Mouse (Mus musculus): Measurements from ENCODE around the gene Fmn2. TPM values are rescaled to one million over a fixed set of nuclear protein-coding genes. Genes with fewer than 3 reads are reported as not detected.

Fmn2 gene
- polyA plus RNA-seq, 1 experiment from 2014 or later, result 0.26 TPM

DNA sequence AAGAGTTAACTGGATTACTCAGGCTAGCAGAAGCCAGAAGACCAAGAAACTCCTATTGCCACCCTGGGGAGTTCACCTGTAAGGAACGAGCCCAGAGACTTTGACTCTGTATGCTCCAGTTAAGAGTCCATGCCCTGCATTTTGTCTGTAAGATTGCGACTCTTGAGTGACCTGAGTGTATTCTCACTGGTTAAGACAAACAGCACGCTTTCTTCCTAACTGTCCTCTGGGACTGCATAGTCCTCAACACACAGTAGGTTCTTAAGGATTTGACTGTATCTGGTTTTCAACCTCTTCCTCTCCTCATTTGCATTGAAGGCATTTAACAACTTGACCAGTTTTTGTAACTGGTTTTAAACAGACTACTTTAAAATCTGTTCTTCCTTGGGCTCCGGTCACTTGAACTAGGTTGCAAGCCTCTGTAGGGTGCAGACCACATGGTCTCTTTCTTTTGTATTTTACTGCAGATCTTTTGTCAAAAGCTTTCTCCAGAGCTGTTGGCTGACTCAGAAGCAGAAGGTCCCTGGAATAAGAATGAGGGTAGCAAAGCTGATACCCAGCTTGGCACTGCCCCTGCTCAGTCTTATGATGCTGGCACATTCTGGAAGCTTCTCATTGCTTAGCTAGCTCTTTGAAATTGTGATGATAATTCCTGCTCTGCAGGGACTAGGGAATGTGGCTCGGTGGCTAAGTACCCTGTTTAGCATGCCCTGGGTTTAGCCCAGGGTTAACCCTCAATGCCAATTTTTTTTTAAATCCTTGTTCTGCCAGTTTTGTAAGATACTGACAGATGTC lies 20.5 kb downstream of the Fmn2 start:
- H3K27me3 ChIP-seq (replicated peaks; ENCODE audit: insufficient read depth, low read length), result no peaks in the 10 kb centered on the region
- no peak overlapping the region for H3K4me2 ChIP-seq (replicated peaks; ENCODE audit: low read depth, low read length)
- no peak overlapping the region for H3K4me3 ChIP-seq (ENCODE audit: low read depth, low read length)
- H3K9ac ChIP-seq (replicated peaks; ENCODE audit: low read depth), result no peak overlapping the region
- no peak overlapping the region for H3K27ac ChIP-seq (ENCODE audit: low read length)
- H3K36me3 ChIP-seq (ENCODE audit: insufficient read depth, low read length), result no peaks in the 10 kb centered on the region
- no peak for TF ChIP-seq CTCF (IDR thresholded peaks at IDR 0.05)
- no peaks in the 10 kb centered on the region for H3K9me3 ChIP-seq (ENCODE audit: low read length)
- WGBS, result 75% methylated on average over 5 of the region's 5 CpGs
- no peak for DNase-seq (ENCODE audit: low spot score)
- no peaks in the 10 kb centered on the region for H3K4me1 ChIP-seq (ENCODE audit: insufficient read depth, low read depth, low read length)
- no peak for ATAC-seq

DNA sequence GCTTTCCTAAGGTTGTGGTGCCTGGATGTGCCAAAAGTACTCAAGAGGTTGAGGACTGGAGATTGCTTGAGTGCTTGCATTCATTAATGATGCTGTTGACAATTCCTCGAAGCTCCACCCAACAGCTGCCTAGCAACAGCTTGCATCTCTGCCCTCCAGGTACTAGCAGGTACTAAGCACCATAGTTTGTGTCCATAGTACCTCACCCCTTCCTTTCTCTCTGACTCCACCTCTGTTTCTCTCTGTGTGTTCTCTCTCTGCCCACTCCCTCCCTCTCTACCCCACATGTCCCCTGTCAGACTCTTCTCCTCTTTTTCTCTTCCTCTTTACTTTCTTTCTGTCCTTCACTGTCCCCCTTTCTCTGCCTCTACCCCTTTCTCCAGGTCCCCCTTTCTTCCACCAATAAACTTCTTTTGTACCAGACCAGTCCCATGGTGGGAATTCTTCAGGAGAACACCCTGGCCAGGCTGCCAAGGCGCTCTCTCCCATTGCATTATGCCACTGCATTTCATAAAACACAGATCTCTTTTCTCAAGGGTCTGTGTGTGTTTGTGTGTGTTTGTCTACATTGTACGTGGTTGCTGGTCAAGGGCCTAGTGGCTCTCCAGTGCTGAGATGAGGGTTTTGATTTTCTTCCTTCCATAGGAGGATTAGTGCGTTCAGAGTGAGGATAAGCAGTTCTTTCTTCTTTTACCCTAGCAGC lies 21.3 kb downstream of the Fmn2 start:
- H3K4me1 ChIP-seq (ENCODE audit: insufficient read depth, low read depth, low read length), result no peaks in the 10 kb centered on the region
- 51% methylated on average over 4 of the region's 4 CpGs for WGBS
- H3K36me3 ChIP-seq (ENCODE audit: insufficient read depth, low read length), result no peaks in the 10 kb centered on the region
- no peak for ATAC-seq
- no peak for DNase-seq (ENCODE audit: low spot score)
- TF ChIP-seq EP300 (IDR thresholded peaks at IDR 0.05) (no peak), CTCF (IDR thresholded peaks at IDR 0.05) (no peak)
- no peak overlapping the region for H3K4me2 ChIP-seq (replicated peaks; ENCODE audit: low read depth, low read length)
- no peaks in the 10 kb centered on the region for H3K27me3 ChIP-seq (replicated peaks; ENCODE audit: insufficient read depth, low read length)
- no peak overlapping the region for H3K4me3 ChIP-seq (ENCODE audit: low read depth, low read length)
- H3K9me3 ChIP-seq (ENCODE audit: low read length), result no peaks in the 10 kb centered on the region
- no peak overlapping the region for H3K27ac ChIP-seq (ENCODE audit: low read length)
- no peak overlapping the region for H3K9ac ChIP-seq (replicated peaks; ENCODE audit: low read depth)

DNA sequence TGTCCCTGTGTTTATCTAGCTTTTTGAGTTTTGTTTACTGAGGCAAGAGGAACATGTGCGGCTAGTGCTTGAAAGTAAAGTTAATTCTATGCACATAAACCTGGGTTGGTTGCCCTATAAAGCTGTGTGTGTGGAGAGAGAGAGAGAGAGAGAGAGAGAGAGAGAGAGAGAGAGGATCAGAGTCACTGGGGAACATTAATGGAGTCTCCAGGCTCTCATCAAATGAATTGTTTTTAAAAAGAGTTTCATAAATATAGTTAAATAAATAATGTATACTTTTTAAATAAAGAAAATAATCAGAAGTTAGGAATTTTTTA lies 21.8 kb downstream of the Fmn2 start:
- TF ChIP-seq EP300 (IDR thresholded peaks at IDR 0.05) (no peak), CTCF (IDR thresholded peaks at IDR 0.05) (no peak)
- no peaks in the 10 kb centered on the region for H3K36me3 ChIP-seq (ENCODE audit: insufficient read depth, low read length)
- no peaks in the 10 kb centered on the region for H3K27me3 ChIP-seq (replicated peaks; ENCODE audit: insufficient read depth, low read length)
- DNase-seq (ENCODE audit: low spot score), result no peak
- no peak overlapping the region for H3K4me3 ChIP-seq (ENCODE audit: low read depth, low read length)
- no peak overlapping the region for H3K4me2 ChIP-seq (replicated peaks; ENCODE audit: low read depth, low read length)
- H3K9me3 ChIP-seq (ENCODE audit: low read length), result no peaks in the 10 kb centered on the region
- no peak overlapping the region for H3K27ac ChIP-seq (ENCODE audit: low read length)
- no peak for ATAC-seq
- no peaks in the 10 kb centered on the region for H3K4me1 ChIP-seq (ENCODE audit: insufficient read depth, low read depth, low read length)
- 29% methylated on average over 1 of the region's 1 CpGs for WGBS
- no peak overlapping the region for H3K9ac ChIP-seq (replicated peaks; ENCODE audit: low read depth)

DNA sequence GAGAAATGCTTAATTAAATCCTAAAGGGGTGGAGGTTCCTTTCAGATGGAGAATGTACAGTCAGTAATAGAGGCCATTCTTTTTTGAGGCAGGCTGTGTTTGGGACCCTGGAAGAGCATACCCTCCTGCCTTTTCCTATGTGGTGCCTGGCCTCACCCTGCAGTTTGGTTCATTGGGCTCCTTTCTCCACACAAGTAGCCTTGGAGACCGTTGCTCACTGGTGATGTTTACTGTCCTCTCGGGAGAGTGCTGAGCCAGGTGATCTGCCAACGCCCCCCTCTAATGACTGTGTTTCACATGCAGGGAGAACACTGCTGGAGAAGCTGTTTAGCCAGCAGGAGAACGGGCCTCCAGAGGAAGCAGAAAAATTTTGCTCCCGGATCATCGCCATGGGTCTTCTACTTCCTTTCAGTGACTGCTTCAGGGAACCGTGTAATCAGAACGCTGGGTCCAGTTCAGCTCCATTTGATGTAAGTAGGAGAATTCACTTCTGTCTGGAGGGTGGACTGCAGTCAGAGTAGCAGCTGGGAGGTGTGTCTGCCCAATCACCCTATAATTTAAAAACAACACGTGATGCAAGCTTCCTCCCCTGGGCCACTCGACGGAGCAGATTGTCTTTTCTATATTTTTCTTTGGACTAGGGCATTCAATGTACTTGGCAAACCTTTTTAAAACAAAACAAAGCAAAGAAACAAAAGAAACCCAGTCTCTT lies 35.3 kb downstream of the Fmn2 start:
- ATAC-seq (no peak), DNase-seq (ENCODE audit: low spot score) (no peak)
- Histone ChIP-seq H3K9me3 (ENCODE audit: low read length) (no peaks in the 10 kb centered on the region), H3K4me2 (replicated peaks; ENCODE audit: low read depth, low read length) (no peak overlapping the region), H3K9ac (replicated peaks; ENCODE audit: low read depth) (no peak overlapping the region), H3K4me3 (ENCODE audit: low read depth, low read length) (no peak overlapping the region), H3K27me3 (replicated peaks; ENCODE audit: insufficient read depth, low read length) (no peaks in the 10 kb centered on the region), H3K4me1 (ENCODE audit: insufficient read depth, low read depth, low read length) (no peaks in the 10 kb centered on the region), H3K27ac (ENCODE audit: low read length) (no peak overlapping the region), H3K36me3 (ENCODE audit: insufficient read depth, low read length) (no peaks in the 10 kb centered on the region)
- 42% methylated on average over 11 of the region's 11 CpGs for WGBS
- TF ChIP-seq EP300 (IDR thresholded peaks at IDR 0.05), result no peak
- TF ChIP-seq CTCF (IDR thresholded peaks at IDR 0.05), result no peak

DNA sequence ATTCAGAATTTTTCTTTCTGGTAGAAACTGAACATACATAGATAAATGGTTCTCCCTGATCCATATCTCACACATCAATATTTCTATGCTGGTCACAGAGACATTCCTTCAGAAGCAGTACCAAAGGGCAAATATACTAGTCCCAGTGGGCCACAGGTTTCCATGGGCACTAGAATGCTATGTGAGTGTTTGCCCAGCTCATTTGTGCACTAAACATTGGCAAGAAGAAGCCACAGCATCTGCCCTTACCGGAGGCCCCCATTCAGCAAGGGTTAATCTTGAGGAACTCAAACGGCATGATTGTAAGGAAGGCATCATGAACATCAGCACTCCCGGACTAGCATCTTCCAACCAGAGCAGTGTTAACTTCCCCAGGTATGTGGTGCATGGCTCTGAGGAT lies 35.9 kb downstream of the Fmn2 start:
- Histone ChIP-seq H3K36me3 (ENCODE audit: insufficient read depth, low read length) (no peaks in the 10 kb centered on the region), H3K4me1 (ENCODE audit: insufficient read depth, low read depth, low read length) (no peaks in the 10 kb centered on the region), H3K27me3 (replicated peaks; ENCODE audit: insufficient read depth, low read length) (no peaks in the 10 kb centered on the region), H3K9ac (replicated peaks; ENCODE audit: low read depth) (no peak overlapping the region), H3K9me3 (ENCODE audit: low read length) (no peaks in the 10 kb centered on the region), H3K4me3 (ENCODE audit: low read depth, low read length) (no peak overlapping the region), H3K27ac (ENCODE audit: low read length) (no peak overlapping the region), H3K4me2 (replicated peaks; ENCODE audit: low read depth, low read length) (no peak overlapping the region)
- DNase-seq (ENCODE audit: low spot score), result no peak
- WGBS, result 72% methylated on average over 3 of the region's 3 CpGs
- no peak for ATAC-seq
- TF ChIP-seq CTCF (IDR thresholded peaks at IDR 0.05), result no peak
- TF ChIP-seq EP300 (IDR thresholded peaks at IDR 0.05), result no peak

DNA sequence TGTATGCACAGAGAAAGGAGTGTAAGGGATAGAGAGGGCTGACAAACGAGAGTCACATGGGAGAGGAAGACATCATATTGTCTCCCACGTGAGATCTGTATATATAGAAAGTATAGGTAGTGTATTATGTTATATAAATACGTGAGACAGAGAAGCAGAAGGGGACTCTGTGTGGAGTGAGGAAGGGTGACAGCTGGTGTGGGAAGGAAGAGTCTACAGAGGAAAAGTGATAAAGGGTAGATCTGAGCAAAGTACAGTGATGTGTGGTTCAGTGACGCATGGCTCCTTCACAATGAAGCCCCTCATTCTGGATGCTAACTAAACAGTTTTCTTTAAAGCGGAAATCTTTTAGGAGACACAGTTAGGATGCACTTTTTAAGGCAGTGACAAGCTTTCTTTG lies 46.7 kb downstream of the Fmn2 start:
- 67% methylated on average over 5 of the region's 5 CpGs for WGBS
- TF ChIP-seq EP300 (IDR thresholded peaks at IDR 0.05) (no peak), CTCF (IDR thresholded peaks at IDR 0.05) (no peak)
- Histone ChIP-seq H3K9ac (replicated peaks; ENCODE audit: low read depth) (no peak overlapping the region), H3K27me3 (replicated peaks; ENCODE audit: insufficient read depth, low read length) (no peaks in the 10 kb centered on the region), H3K9me3 (ENCODE audit: low read length) (no peaks in the 10 kb centered on the region), H3K27ac (ENCODE audit: low read length) (no peak overlapping the region), H3K4me1 (ENCODE audit: insufficient read depth, low read depth, low read length) (no peaks in the 10 kb centered on the region), H3K4me2 (replicated peaks; ENCODE audit: low read depth, low read length) (no peak overlapping the region), H3K36me3 (ENCODE audit: insufficient read depth, low read length) (no peaks in the 10 kb centered on the region), H3K4me3 (ENCODE audit: low read depth, low read length) (no peak overlapping the region)
- DNase-seq (ENCODE audit: low spot score), result no peak
- ATAC-seq, result no peak
